Mouse (Mus musculus): ENCODE measurements around the gene Anpep.

DNA sequence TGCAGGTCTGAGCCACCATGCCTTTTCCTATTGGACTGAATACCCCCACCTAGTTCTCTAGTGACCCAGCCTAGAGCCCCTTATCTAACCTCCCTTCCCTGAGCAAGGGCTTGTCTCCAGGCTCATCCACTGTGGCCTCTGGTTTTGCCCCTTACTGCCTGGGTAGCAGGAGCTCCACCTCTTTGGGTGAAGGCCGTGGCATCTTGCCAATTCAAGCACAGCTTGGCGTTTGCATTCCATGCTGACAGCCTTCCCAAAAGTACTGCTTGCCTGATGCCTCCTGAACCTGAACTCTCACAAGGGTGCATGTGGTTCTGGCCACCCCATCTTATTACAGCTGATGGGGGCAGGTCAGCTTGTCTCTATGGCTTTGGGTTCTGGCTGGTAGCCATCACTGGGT lies 57.0 kb downstream of the Anpep start:
- TF ChIP-seq CTCF (IDR thresholded peaks at IDR 0.05; ENCODE audit: low read depth, low read length) (no peak), POLR2A (IDR thresholded peaks at IDR 0.05; ENCODE audit: borderline replicate concordance, low read depth, low read length) (no peak)

Data from bone marrow macrophage, adult 2 months (primary cell).